7 mouse cellular contexts compared by ENCODE assay signal in the genomic region with DNA sequence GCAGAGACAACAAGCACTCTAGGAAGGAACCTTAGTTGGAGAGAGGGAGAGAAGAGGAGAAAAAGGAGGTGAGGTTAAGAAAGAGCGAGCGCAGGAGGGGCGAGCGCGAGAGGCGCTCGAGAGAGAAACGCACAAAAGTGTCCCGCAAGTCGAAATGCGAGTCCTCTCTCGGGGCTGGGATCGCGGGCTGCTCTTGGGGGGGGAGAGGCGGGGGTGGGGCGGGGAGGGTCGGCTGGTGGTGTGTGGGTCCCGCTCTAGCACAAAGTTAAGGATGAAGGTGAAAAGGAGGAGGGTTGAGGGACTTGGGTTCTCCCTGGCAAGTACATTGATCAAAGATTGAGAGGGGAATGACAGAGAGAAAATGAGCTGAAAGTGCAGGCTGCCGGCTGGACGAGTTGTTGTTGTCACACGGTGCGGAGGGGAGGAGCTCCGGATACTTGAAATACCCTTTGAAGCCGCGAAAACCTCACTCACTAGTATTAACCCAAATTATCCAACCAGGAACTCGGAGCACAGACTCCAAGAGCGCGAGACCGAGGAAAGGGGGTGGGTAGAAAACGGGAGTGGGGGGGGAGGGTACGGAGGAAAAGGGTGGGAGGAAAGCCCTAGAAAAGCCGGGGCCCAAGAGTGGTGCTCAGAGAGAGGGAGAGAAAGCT. TPM values are rescaled to one million over a fixed set of nuclear protein-coding genes. Genes with fewer than 3 reads are reported as not detected.
DNase-seq lines count a peak whose midpoint lies in the region; ATAC-seq lines count a peak whose summit lies in the region.

Gene Dach1, minus strand, starts transcription at position 345 of the 656 bp plus-strand sequence.

- peak; percentile 84 for DNase-seq in ZHBTc4 (ENCODE audit: low read depth, low spot score)
- peak; percentile 77 for DNase-seq in hindbrain, embryonic 14.5 days (ENCODE audit: low spot score)
- peak; percentile 17 to 45 for DNase-seq in left cerebral cortex, postnatal 14 days (ENCODE audit: low spot score in 2 of 2)
- DNase-seq in right cerebral cortex, postnatal 25 days, result peak; percentile 13

- ATAC-seq in forebrain, embryonic 15.5 days (replicated peaks), result peak; percentile 75
- peak; percentile 85 for ATAC-seq in hindbrain, embryonic 14.5 days (ENCODE audit: low FRiP score)
- ATAC-seq in megakaryocyte progenitor cell, adult 5-6 weeks (replicated peaks; ENCODE audit: poor library complexity), result peak; percentile 49

- H3K27me3 ChIP-seq in forebrain, embryonic 15.5 days, result peaks cover 3% of the 10 kb centered on the region; the same call in 1 of the 2 replicates
- H3K27me3 ChIP-seq in hindbrain, embryonic 14.5 days (ENCODE audit: control insufficient read depth, insufficient read depth, low read length), result no peaks in the 10 kb centered on the region

- peak within 1 kb of the TSS; percentile 89 for H3K4me2 ChIP-seq in forebrain, embryonic 15.5 days (replicated peaks)
- H3K4me2 ChIP-seq in hindbrain, embryonic 14.5 days (replicated peaks), result peak within 1 kb of the TSS; percentile 80

- WGBS in forebrain, embryonic 15.5 days, result under 1% methylated on average over 30 of the region's 32 CpGs
- WGBS in hindbrain, embryonic 14.5 days, result under 1% methylated on average over 30 of the region's 32 CpGs

- peak within 1 kb of the TSS; percentile 86 for H3K27ac ChIP-seq in brown adipose tissue, adult 24 weeks (replicated peaks; ENCODE audit: low read depth, low read length)
- peak within 1 kb of the TSS; percentile 89 for H3K27ac ChIP-seq in forebrain, embryonic 15.5 days (replicated peaks)
- peak within 1 kb of the TSS; percentile 97 for H3K27ac ChIP-seq in hindbrain, embryonic 14.5 days

- no peaks in the 10 kb centered on the region for H3K9me3 ChIP-seq in forebrain, embryonic 15.5 days
- H3K9me3 ChIP-seq in hindbrain, embryonic 14.5 days (ENCODE audit: control insufficient read depth, low read length), result no peaks in the 10 kb centered on the region

- H3K4me3 ChIP-seq in brown adipose tissue, adult 24 weeks (ENCODE audit: insufficient read depth, low read depth, low read length), result peak within 1 kb of the TSS; percentile 85
- H3K4me3 ChIP-seq in forebrain, embryonic 15.5 days, result peak within 1 kb of the TSS; percentile 69
- H3K4me3 ChIP-seq in hindbrain, embryonic 14.5 days (replicated peaks; ENCODE audit: low read length), result peak within 1 kb of the TSS; percentile 93

- intact Hi-C loops in left cerebral cortex, postnatal 14 days (cut with DNase I), result no loop called here

- peak within 1 kb of the TSS; percentile 71 for H3K9ac ChIP-seq in forebrain, embryonic 15.5 days (replicated peaks)
- peak within 1 kb of the TSS; percentile 96 for H3K9ac ChIP-seq in hindbrain, embryonic 14.5 days

- no peaks in the 10 kb centered on the region for H3K36me3 ChIP-seq in forebrain, embryonic 15.5 days
- H3K36me3 ChIP-seq in hindbrain, embryonic 14.5 days (replicated peaks; ENCODE audit: control insufficient read depth, insufficient read depth), result no peaks in the 10 kb centered on the region

- peaks cover 2% of the 10 kb centered on the region; the same call in 1 of the 2 replicates for H3K4me1 ChIP-seq in brown adipose tissue, adult 24 weeks (ENCODE audit: control insufficient read depth, insufficient read depth, insufficient read length, low read length)
- H3K4me1 ChIP-seq in forebrain, embryonic 15.5 days, result peaks cover 34% of the 10 kb centered on the region
- peaks cover 25% of the 10 kb centered on the region for H3K4me1 ChIP-seq in hindbrain, embryonic 14.5 days (replicated peaks; ENCODE audit: control insufficient read depth, insufficient read depth, low read length)

RNA-seq across cellular contexts. Expression of gene Dach1, which starts in this region (rescaled TPM):
- 1.5 and 2.3 TPM in 2 replicates for polyA plus RNA-seq in brown adipose tissue, adult 24 weeks (2012; ENCODE audit: insufficient read depth, insufficient read length, missing spikeins)
- polyA plus RNA-seq in forebrain, embryonic 15.5 days (2015; fragmentation: Nextera tagmentation; extraction: Ambion mirVana), result 7.8 and 8.4 TPM in 2 replicates
- 23.5 and 24.7 TPM in 2 replicates for polyA plus RNA-seq in hindbrain, embryonic 14.5 days (2014; fragmentation: Nextera tagmentation; extraction: Ambion mirVana)
- total RNA-seq in left cerebral cortex, postnatal 14 days (2021), result 1 to 10 TPM; 4.2 to 7.2 TPM
- 14.7 and 18.0 TPM in 2 replicates for total RNA-seq in megakaryocyte progenitor cell, adult 5-6 weeks (2015)
- 8.6 and 10.8 TPM in 2 replicates for total RNA-seq in megakaryocyte progenitor cell, adult 5-6 weeks (2017)

Comparison
In these comparisons a context has a peak if more than half of its experiments do, and no peak if none do; other contexts are left out.
1. Peak in every context shown above with its lines: DNase-seq, ATAC-seq, H3K4me3 ChIP-seq and H3K27ac ChIP-seq.
2. DNase-seq: peak in every context shown above with its lines; median percentile 84 in ZHBTc4; 77 in hindbrain, embryonic 14.5 days; 31 in left cerebral cortex, postnatal 14 days; 13 in right cerebral cortex, postnatal 25 days.